Comparison of ENCODE assay signal across 8 mouse cellular contexts in the genomic region with DNA sequence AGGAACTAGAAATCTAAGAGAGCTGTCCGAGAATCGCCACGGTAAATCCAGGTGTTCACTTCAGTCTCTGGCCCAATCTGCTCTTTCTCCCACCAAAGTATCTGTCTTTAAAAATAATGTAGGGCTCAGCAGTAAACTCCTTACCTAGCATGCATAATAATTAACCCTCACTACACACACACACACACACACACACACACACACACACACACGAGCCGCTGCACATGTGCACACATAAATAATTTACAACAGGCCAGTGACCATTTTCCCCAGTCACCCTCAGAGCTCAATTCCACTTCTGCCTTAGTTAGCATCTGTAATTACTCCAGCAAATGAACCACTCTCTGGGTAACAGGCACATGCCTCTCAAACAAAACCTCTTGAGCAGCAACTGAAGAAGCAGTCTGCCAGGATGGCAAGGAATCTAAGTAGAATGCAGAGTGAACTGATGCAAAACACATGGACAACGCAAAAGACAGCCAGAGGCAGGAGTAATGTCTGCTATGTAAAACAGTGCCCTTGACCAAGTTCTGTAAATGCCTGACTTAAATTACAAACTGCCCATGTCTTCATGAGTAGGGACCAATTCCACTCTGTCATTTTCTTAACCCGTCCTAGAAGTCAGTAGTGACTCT. TPM values are rescaled to one million over a fixed set of nuclear protein-coding genes. Genes with fewer than 3 reads are reported as not detected.
DNase-seq lines count a peak whose midpoint lies in the region; ATAC-seq and TF ChIP-seq lines count a peak whose summit lies in the region.

No protein-coding gene starts in this region.

- H3K4me1 ChIP-seq in intestine, embryonic 16.5 days (ENCODE audit: control insufficient read depth, insufficient read depth, low read length): peaks cover 13% of the 10 kb centered on the region
- H3K4me1 ChIP-seq in midbrain, embryonic 10.5 days: peaks cover 19% of the 10 kb centered on the region

- WGBS in intestine, embryonic 16.5 days: 66% methylated on average over 7 of the region's 7 CpGs
- WGBS in midbrain, embryonic 10.5 days: 85% methylated on average over 7 of the region's 7 CpGs

- intact Hi-C loops in gastrocnemius, adult 2 months (cut with DNase I): no loop called here

- DNase-seq in gastrocnemius, adult 2 months: no peak
- DNase-seq in gastrocnemius, postnatal 25 days: no peak
- peak; percentile 26 for DNase-seq in brain, adult 2 months (ENCODE audit: low read depth, low spot score)
- DNase-seq in midbrain, embryonic 10.5 days (ENCODE audit: low spot score): no peak
- no peak for DNase-seq in right cerebral cortex, postnatal 25 days
- no peak for DNase-seq in gastrocnemius, postnatal 10 days

- peak overlapping the region; percentile 64 for H3K4me2 ChIP-seq in intestine, embryonic 16.5 days (ENCODE audit: low read depth, low read length)

- peak overlapping the region; percentile 90 for H3K4me3 ChIP-seq in gastrocnemius, adult 2 months
- peak overlapping the region; percentile 61 for H3K4me3 ChIP-seq in intestine, embryonic 16.5 days (ENCODE audit: low read length)
- H3K4me3 ChIP-seq in midbrain, embryonic 10.5 days: peak overlapping the region; percentile 74

- TF ChIP-seq CTCF in gastrocnemius, adult 2 months (IDR thresholded peaks at IDR 0.05): no peak

- no peaks in the 10 kb centered on the region for H3K36me3 ChIP-seq in intestine, embryonic 16.5 days (ENCODE audit: control insufficient read depth, insufficient read depth, low read length)
- H3K36me3 ChIP-seq in midbrain, embryonic 10.5 days: peaks cover 17% of the 10 kb centered on the region

- no peak for ATAC-seq in intestine, embryonic 16.5 days
- ATAC-seq in frontal cortex, adult (ENCODE audit: low TSS enrichment): no peak

- no peaks in the 10 kb centered on the region for H3K27me3 ChIP-seq in intestine, embryonic 16.5 days (replicated peaks; ENCODE audit: control insufficient read depth, insufficient read depth, low read length)
- no peaks in the 10 kb centered on the region for H3K27me3 ChIP-seq in midbrain, embryonic 10.5 days (ENCODE audit: low read depth, poor library complexity, severe bottlenecking)

- no peaks in the 10 kb centered on the region for H3K9me3 ChIP-seq in intestine, embryonic 16.5 days (ENCODE audit: control insufficient read depth, low read length)
- H3K9me3 ChIP-seq in midbrain, embryonic 10.5 days (replicated peaks): no peaks in the 10 kb centered on the region

- peak overlapping the region; percentile 94 for H3K27ac ChIP-seq in gastrocnemius, adult 2 months
- peak overlapping the region; percentile 92; the same call in 1 of the 2 replicates for H3K27ac ChIP-seq in intestine, embryonic 16.5 days (ENCODE audit: low read length)
- no peak overlapping the region for H3K27ac ChIP-seq in midbrain, embryonic 10.5 days (replicated peaks)

- peak overlapping the region; percentile 70 for H3K9ac ChIP-seq in intestine, embryonic 16.5 days (ENCODE audit: low read depth, low read length)

RNA-seq across cellular contexts. Expression of gene Uqcc1, which starts 1.3 kb away (rescaled TPM):
- 100 to 1,000 TPM; 139 to 198 TPM for total RNA-seq in gastrocnemius, adult 2 months (2021)
- 100 to 1,000 TPM; 140 to 156 TPM for total RNA-seq in gastrocnemius, postnatal 25 days (2021)
- polyA plus RNA-seq in intestine, embryonic 16.5 days (2015; fragmentation: Nextera tagmentation; extraction: Ambion mirVana): 84.5 and 92.8 TPM in 2 replicates
- 81.9 and 86.3 TPM in 2 replicates for polyA plus RNA-seq in midbrain, embryonic 10.5 days (2016; fragmentation: Nextera tagmentation; extraction: Ambion mirVana)
- 100 to 1,000 TPM in 1 of 2 experiments, 10 to 100 TPM in 1; 92.3 to 108 TPM for total RNA-seq in gastrocnemius, postnatal 10 days (2021)

RNA-seq across cellular contexts. Expression of gene Gm15557, which starts 11.7 kb away (rescaled TPM):
- total RNA-seq in gastrocnemius, adult 2 months (2021): not detected
- not detected for total RNA-seq in gastrocnemius, postnatal 25 days (2021)
- polyA plus RNA-seq in intestine, embryonic 16.5 days (2015; fragmentation: Nextera tagmentation; extraction: Ambion mirVana): 0.18 TPM in 1 of 2 replicates, not detected in the other
- 0.10 TPM in 1 of 2 replicates, not detected in the other for polyA plus RNA-seq in midbrain, embryonic 10.5 days (2016; fragmentation: Nextera tagmentation; extraction: Ambion mirVana)
- total RNA-seq in gastrocnemius, postnatal 10 days (2021): not detected

RNA-seq across cellular contexts. Expression of gene Gdf5, which starts 16.3 kb away (rescaled TPM):
- under 1 TPM in 1 of 2 experiments, not detected in 1; 0.08 TPM for total RNA-seq in gastrocnemius, adult 2 months (2021)
- not detected for total RNA-seq in gastrocnemius, postnatal 25 days (2021)
- polyA plus RNA-seq in intestine, embryonic 16.5 days (2015; fragmentation: Nextera tagmentation; extraction: Ambion mirVana): 0.69 and 0.79 TPM in 2 replicates
- polyA plus RNA-seq in midbrain, embryonic 10.5 days (2016; fragmentation: Nextera tagmentation; extraction: Ambion mirVana): 0.07 TPM in 2 replicates
- under 1 TPM in 1 of 2 experiments, not detected in 1; 0.14 TPM for total RNA-seq in gastrocnemius, postnatal 10 days (2021)

RNA-seq across cellular contexts. Expression of gene Cep250, which starts 27.4 kb away (rescaled TPM):
- total RNA-seq in gastrocnemius, adult 2 months (2021): 1 to 10 TPM; 3.8 to 4.6 TPM
- total RNA-seq in gastrocnemius, postnatal 25 days (2021): 1 to 10 TPM; 3.6 to 5.9 TPM
- polyA plus RNA-seq in intestine, embryonic 16.5 days (2015; fragmentation: Nextera tagmentation; extraction: Ambion mirVana): 11.1 and 12.7 TPM in 2 replicates
- 24.1 and 24.3 TPM in 2 replicates for polyA plus RNA-seq in midbrain, embryonic 10.5 days (2016; fragmentation: Nextera tagmentation; extraction: Ambion mirVana)
- 10 to 100 TPM in 1 of 2 experiments, 1 to 10 TPM in 1; 7.8 to 11.7 TPM for total RNA-seq in gastrocnemius, postnatal 10 days (2021)
